Comparison of ENCODE assay signal across 8 mouse cellular contexts in the genomic region with DNA sequence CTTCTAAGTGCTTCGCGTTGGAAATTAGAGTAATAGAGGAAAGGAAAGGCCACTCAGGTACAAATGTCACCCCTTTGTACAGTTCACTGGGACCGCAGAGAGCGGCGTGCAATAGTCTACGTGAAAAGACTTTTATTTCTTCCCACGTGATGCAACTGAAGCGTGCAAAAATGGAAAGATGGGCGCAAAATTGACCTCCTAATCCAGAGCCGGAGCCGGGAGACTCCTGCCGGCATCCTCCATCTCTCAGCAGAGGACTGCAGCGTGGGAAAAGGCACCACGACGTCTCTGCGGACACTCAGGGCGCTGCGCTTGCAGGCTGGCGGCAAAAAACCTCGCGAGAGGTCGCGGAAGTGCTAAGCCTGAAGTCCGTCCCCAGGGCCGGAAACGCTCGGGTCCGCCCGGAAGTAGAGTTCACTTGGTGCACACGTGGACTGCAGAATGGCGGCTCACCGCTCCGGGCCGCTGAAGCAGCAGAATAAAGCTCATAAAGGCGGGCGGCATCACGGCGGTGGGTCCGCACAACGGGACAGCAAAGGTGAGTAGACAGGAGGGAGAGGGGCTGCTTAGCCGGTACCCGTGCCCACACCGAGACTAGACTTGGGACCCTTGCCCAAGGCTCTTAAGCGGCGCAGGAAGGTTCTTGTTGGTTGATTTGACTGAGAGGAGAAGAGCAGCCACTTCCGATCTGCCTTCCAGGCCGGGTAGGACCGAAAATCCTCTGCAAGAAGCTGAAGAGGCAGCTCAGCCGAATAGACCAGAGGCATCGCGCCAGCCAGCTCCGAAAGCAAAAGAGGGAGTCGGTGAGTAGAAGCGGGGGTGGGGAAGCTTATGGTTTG. TPM values are rescaled to one million over a fixed set of nuclear protein-coding genes. Genes with fewer than 3 reads are reported as not detected.
A peak's percentile ranks its signal among the peaks of the same experiment; 100 is the strongest.
DNase-seq lines count a peak whose midpoint lies in the region; ATAC-seq lines count a peak whose summit lies in the region.

A gene (plus strand): TSS at position 394 of the 839 bp plus-strand sequence.

- ATAC-seq in hindbrain, embryonic 14.5 days (ENCODE audit: low FRiP score), result peak; percentile 82

- H3K4me3 ChIP-seq in hindbrain, embryonic 14.5 days (replicated peaks; ENCODE audit: low read length), result peak within 1 kb of the TSS; percentile 95
- peak within 1 kb of the TSS; percentile 99 for H3K4me3 ChIP-seq in macrophage (ENCODE audit: inconsistent target)

- H3K79me2 ChIP-seq in macrophage (ENCODE audit: inconsistent target), result peaks cover 28% of the 10 kb centered on the region

- no peaks in the 10 kb centered on the region for H3K27me3 ChIP-seq in hindbrain, embryonic 14.5 days (ENCODE audit: control insufficient read depth, insufficient read depth, low read length)

- peak within 1 kb of the TSS; percentile 88 for H3K4me2 ChIP-seq in hindbrain, embryonic 14.5 days (replicated peaks)

- peak within 1 kb of the TSS; percentile 93 for H3K27ac ChIP-seq in hindbrain, embryonic 14.5 days
- H3K27ac ChIP-seq in macrophage, result peak within 1 kb of the TSS; percentile 57

- H3K4me1 ChIP-seq in hindbrain, embryonic 14.5 days (replicated peaks; ENCODE audit: control insufficient read depth, insufficient read depth, low read length), result peaks cover 15% of the 10 kb centered on the region; the same call in 1 of the 2 replicates

- H3K9ac ChIP-seq in hindbrain, embryonic 14.5 days, result peak within 1 kb of the TSS; percentile 91

- H3K36me3 ChIP-seq in hindbrain, embryonic 14.5 days (replicated peaks; ENCODE audit: control insufficient read depth, insufficient read depth), result peaks cover 35% of the 10 kb centered on the region
- H3K36me3 ChIP-seq in macrophage (ENCODE audit: inconsistent target), result peaks cover 32% of the 10 kb centered on the region

- WGBS in hindbrain, embryonic 14.5 days, result under 1% methylated on average over 54 of the region's 54 CpGs
- 2% methylated on average over 54 of the region's 54 CpGs for WGBS in macrophage (ENCODE audit: missing documents)

- no peaks in the 10 kb centered on the region for H3K9me3 ChIP-seq in hindbrain, embryonic 14.5 days (ENCODE audit: control insufficient read depth, low read length)

- peak; percentile 97 for DNase-seq in R1 (ENCODE audit: low read depth, low spot score)
- DNase-seq in cerebellum, postnatal 14 days, result peak; percentile 92 to 93
- peak; percentile 72 to 82 for DNase-seq in frontal cortex, postnatal 25 days (ENCODE audit: low spot score in 2 of 2)
- DNase-seq in hindbrain, embryonic 14.5 days (ENCODE audit: low spot score), result peak; percentile 90
- DNase-seq in left cerebral cortex, adult 18-20 months (ENCODE audit: low spot score in 2 of 2), result peak; percentile 82 to 90
- peak; percentile 89 for DNase-seq in right cerebral cortex, adult 18-20 months
- DNase-seq in urinary bladder, postnatal 10 days (ENCODE audit: low spot score), result peak; percentile 79

RNA-seq across cellular contexts. Expression of the gene that starts here (rescaled TPM):
- 32.1 and 33.1 TPM in 2 replicates for polyA plus RNA-seq in hindbrain, embryonic 14.5 days (2014; fragmentation: Nextera tagmentation; extraction: Ambion mirVana)
- 10 to 100 TPM; 29.9 to 31.1 TPM for total RNA-seq in left cerebral cortex, adult 18-20 months (2021)
- 10 to 100 TPM in 25 of 26 experiments, 1 to 10 TPM in 1; 7.3 to 67.2 (median 25.2) TPM for total RNA-seq in macrophage (2018; cell fraction: chromatin; rRNA removed)
- 10 to 100 TPM in 18 of 26 experiments, 1 to 10 TPM in 8; 7.9 to 17.0 (median 12.2) TPM for total RNA-seq in macrophage (2018; cell fraction: cytosol; rRNA removed)
- total RNA-seq in macrophage (2018; cell fraction: nucleus; rRNA removed), result 10 to 100 TPM in 24 of 26 experiments, 1 to 10 TPM in 2; 9.2 to 46.6 (median 13.8) TPM
- 10.4 to 45.5 TPM (median 21.3 TPM) in 3 replicates for polyA plus RNA-seq in macrophage (2018)

Comparison
In these comparisons a context has a peak if more than half of its experiments do, and no peak if none do; other contexts are left out.
1. Peak in every context shown above with its lines: DNase-seq, ATAC-seq, H3K4me3 ChIP-seq and H3K27ac ChIP-seq.